In genomic region chr1:43941476-43942217, GRCm38 (mm10) we compare ENCODE assay signal across 15 mouse cellular contexts.
"Had no signal": no experiment of that assay in that cellular context is flagged by ENCODE, and none has a peak within 500 bp of the region (broad histone marks: within the 10 kb centered on the region; RNA-seq: fewer than 3 reads in every experiment).

No protein-coding gene starts in this region.

- H3K27me3 ChIP-seq: limb, embryonic 15.5 days; neural tube, embryonic 13.5 days; stomach, embryonic 15.5 days had no signal

- H3K9ac ChIP-seq: limb, embryonic 15.5 days; neural tube, embryonic 13.5 days; stomach, embryonic 15.5 days had no signal

- ATAC-seq: inflammation-experienced regulatory T-cells, adult 6 months; lung, postnatal 0 days; midbrain, embryonic 16.5 days had no signal

- H3K4me3 ChIP-seq: left cerebral cortex, adult 2 months; limb, embryonic 15.5 days; neural tube, embryonic 13.5 days; stomach, embryonic 15.5 days had no signal

- H3K9me3 ChIP-seq: limb, embryonic 15.5 days; neural tube, embryonic 13.5 days; stomach, embryonic 15.5 days had no signal

- H3K4me1 ChIP-seq: limb, embryonic 15.5 days; stomach, embryonic 15.5 days had no signal

- H3K27ac ChIP-seq: left cerebral cortex, adult 2 months; limb, embryonic 15.5 days; neural tube, embryonic 13.5 days; stomach, embryonic 15.5 days had no signal

- DNase-seq: kidney, adult 2 months; kidney, postnatal 25 days; lung, adult 2 months; lung, postnatal 36 days; retina, postnatal 1 day; right cerebral cortex, postnatal 4 days; thymus, adult 2 months; thymus, postnatal 25 days had no signal

- H3K4me2 ChIP-seq: limb, embryonic 15.5 days; neural tube, embryonic 13.5 days; stomach, embryonic 15.5 days had no signal
